Mouse (Mus musculus) brain, embryonic 14.5 days (tissue): ENCODE results near the gene Dhx58. TPM values are rescaled to one million over a fixed set of nuclear protein-coding genes. Genes with fewer than 3 reads are reported as not detected.

Source experiments
- DNase-seq: peaks from one replicate; pipeline ENCODE4 v3.0.0-alpha.2; 2011; ENCODE audit warnings: low read depth
- CTCF ChIP-seq: fragments of 200-500 bp; IDR thresholded peaks from 2 replicates; pipeline ENCODE4 v1.5.1; 2012; ENCODE audit warnings: inconsistent platforms, mild to moderate bottlenecking, moderate library complexity, borderline replicate concordance; ENCODE audit not compliant: insufficient read depth, insufficient read length; ENCODE audit errors: extremely low read depth
- POLR2A ChIP-seq: fragments of 200-500 bp; IDR thresholded peaks from 2 replicates; pipeline ENCODE4 v1.6.1; 2012; ENCODE audit warnings: mild to moderate bottlenecking, inconsistent platforms, borderline replicate concordance; ENCODE audit not compliant: poor library complexity, insufficient read depth, insufficient read length, severe bottlenecking; ENCODE audit errors: extremely low read depth
- polyA plus RNA-seq: library from polyadenylated mRNA; depleted of rRNA; stranded (reverse); fragments of >200 nt; gene quantifications from 2 replicates; pipeline ENCODE4 v1.2.3, GENCODE M21; 2012; rRNA removed

Gene Dhx58
- polyA plus RNA-seq = 2.4 and 2.6 TPM in 2 replicates

GRCm38 (mm10) chr11:100703851-100704531, at the start of gene Dhx58:
TSS of gene Dhx58 (minus strand) at chr11:100704271.
- TF ChIP-seq CTCF (no peak), POLR2A (no peak)

DNA sequence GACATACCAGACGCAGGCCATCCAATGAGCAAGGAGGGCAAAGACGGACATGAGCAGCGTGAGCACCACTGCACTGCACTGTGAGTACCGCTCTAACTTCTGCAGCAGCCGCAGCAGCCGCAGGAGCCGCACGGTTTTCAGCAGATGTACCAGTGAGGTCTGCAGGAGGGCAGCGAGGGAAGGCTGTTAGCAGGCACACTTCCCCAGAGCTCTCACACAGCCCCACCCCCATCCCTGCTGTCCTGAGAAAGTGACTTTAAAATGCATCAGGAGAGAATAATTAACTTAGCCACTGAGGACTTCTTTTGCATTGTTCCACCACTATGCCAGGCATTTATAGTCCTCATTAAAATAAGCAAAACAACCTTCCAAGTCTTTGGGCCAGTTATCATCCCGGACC, 48.2 kb upstream of the Dhx58 start:
- no peak for DNase-seq
- TF ChIP-seq POLR2A (no peak), CTCF (no peak)

More at GRCm38 (mm10) chr11:100703851-100704531, at the start of gene Dhx58:
- DNase-seq = no peak

DNA sequence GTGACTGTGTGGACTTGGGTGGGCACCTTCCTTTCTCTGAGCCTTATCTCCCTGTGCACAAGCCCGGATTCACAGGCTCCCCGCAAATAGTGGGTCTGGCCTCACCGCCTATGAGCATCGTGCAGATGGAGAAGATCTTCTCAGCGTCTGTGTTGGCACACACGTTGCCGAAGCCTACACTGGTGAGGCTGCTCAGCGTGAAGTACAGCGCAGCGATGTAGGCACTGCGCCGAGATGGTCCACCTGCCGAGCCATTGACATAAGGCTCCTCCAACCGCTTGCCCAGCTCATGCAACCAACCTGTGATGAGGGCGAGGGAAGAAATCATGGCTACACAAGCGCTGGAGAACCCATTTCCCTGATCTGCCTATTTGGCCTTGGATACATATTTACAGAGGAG, 46.1 kb upstream of the Dhx58 start:
- no peak for TF ChIP-seq POLR2A
- no peak for TF ChIP-seq CTCF

GRCm38 (mm10) chr11:100749469-100749868, 45.4 kb upstream of the Dhx58 start:
- no peak for DNase-seq
- no peak for TF ChIP-seq CTCF
- no peak for TF ChIP-seq POLR2A

More for the DNA sequence above, 46.1 kb upstream of the Dhx58 start:
- no peak for DNase-seq

GRCm38 (mm10) chr11:100748620-100749019, 44.5 kb upstream of the Dhx58 start:
- DNase-seq = no peak
- TF ChIP-seq POLR2A (no peak), CTCF (no peak)

DNA sequence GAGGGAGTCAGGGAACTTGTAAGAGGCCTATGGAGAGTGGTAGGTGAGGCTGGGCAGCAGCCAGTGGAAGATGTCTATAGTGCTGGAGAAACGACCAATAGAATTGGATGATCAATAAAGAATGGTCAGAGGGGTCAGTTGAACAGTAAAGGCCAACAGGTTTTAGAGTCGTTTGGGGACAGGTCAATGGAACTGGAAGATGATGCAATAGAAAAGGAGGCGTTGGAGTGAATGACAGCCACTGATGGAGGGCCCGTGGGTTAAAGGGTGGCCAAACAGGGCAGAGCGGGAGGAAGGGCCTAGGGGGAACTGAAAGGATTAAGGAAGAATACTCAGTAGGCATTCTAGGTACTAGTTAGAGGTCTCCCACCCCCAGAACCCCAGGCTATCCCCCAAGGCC, 43.0 kb upstream of the Dhx58 start:
- TF ChIP-seq POLR2A = no peak
- no peak for TF ChIP-seq CTCF
- DNase-seq = no peak

- no peak for DNase-seq
- TF ChIP-seq CTCF (no peak), POLR2A (no peak)
These were observed 42.5 kb upstream of the Dhx58 start for GRCm38 (mm10) chr11:100746546-100746945.

GRCm38 (mm10) chr11:100745085-100745484, 41.0 kb upstream of the Dhx58 start:
- DNase-seq = peak; percentile 79
- peak; percentile 71 for TF ChIP-seq CTCF
- no peak for TF ChIP-seq POLR2A

DNA sequence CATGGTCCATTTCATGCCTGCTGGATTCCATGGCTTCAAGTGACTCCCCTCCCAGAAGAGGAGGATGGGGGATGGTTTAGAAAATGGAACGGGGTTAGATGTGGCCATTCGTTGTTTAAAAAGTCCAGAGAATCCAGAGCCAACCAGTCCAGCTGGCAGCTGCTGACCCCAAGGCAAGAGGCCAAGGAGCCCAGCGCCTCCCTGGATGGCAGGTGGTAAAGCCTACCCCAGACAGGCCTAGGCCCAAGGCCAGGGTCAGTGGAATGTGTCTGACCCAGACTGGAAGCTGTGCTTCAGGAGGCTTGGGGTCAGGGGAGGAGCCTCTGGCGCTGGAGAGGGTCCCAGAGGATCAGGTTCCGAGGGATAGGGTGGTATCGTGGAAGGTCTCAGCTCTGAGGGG, 37.3 kb upstream of the Dhx58 start:
- DNase-seq = no peak
- TF ChIP-seq POLR2A (no peak), CTCF (no peak)

- no peak for DNase-seq
- TF ChIP-seq POLR2A = no peak
- TF ChIP-seq CTCF = no peak
These were observed 34.7 kb upstream of the Dhx58 start for GRCm38 (mm10) chr11:100738749-100739148.

DNA sequence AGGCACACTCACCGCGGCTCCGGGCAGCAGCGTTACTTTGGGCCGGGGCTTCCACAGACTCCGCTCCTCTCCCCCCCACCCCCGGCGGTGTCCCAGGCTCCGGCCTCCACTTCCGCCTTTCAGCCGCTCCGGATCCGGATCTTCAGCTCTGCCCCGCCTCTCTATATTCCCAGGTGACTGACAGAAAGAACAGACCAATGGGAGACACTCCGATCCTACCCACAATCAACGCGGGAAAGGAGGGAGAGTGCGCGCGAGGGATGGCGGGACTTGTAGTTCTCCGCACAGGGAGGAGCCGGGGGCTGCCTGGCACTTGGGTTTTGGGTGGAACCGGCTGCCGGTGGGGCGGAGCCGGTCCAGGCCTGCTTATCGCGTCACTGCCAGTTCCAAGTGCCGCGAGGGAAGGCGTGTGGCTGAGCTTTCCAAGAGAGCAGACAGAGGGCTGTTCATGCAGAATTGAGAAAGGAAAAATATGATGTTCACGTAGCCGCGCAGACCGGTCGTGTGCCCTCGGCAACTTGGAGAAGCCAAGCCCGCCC, 34.1 kb upstream of the Dhx58 start, which contains the start of gene Rab5c:
TSS of gene Rab5c (minus strand) at position 150 of the 539 bp plus-strand sequence.
- TF ChIP-seq CTCF = no peak
- TF ChIP-seq POLR2A = peak; percentile 26; the same call in 1 of the 2 replicates
- peak; percentile 100 for DNase-seq
